Mouse (Mus musculus) kidney, embryonic 15.5 days (tissue): ENCODE measurements around the gene Exoc7. TPM values are rescaled to one million over a fixed set of nuclear protein-coding genes. Genes with fewer than 3 reads are reported as not detected.

Source experiments
- ATAC-seq: fragments of 200-750 bp; cut with Nextera tagmentation; replicated peaks from 2 replicates; pipeline ENCODE4 v1.8.0; 2017; ENCODE audit warnings: moderate TSS enrichment; ENCODE audit not compliant: low FRiP score
- H3K27ac ChIP-seq: fragments of 300-500 bp; sonication (generic); 2 replicates; pipeline ENCODE4 v1.5.1; 2015; ENCODE audit warnings: mild to moderate bottlenecking, inconsistent platforms
- H3K27me3 ChIP-seq: fragments of 300-500 bp; sonication (generic); 2 replicates; pipeline ENCODE4 v1.6.1; 2015; ENCODE audit warnings: inconsistent platforms
- H3K36me3 ChIP-seq: fragments of 300-500 bp; sonication (generic); 2 replicates; pipeline ENCODE4 v1.6.1; 2015; ENCODE audit warnings: inconsistent platforms
- H3K4me1 ChIP-seq: fragments of 300-500 bp; sonication (generic); 2 replicates; pipeline ENCODE4 v1.6.1; 2015; ENCODE audit warnings: inconsistent platforms
- H3K4me2 ChIP-seq: fragments of 300-500 bp; sonication (generic); 2 replicates; pipeline ENCODE4 v1.6.1; 2015; ENCODE audit warnings: moderate library complexity, mild to moderate bottlenecking, inconsistent platforms
- H3K4me3 ChIP-seq: fragments of 300-500 bp; sonication (generic); replicated peaks from 2 replicates; pipeline ENCODE4 v1.5.1; 2015; ENCODE audit warnings: mild to moderate bottlenecking, inconsistent platforms
- H3K9ac ChIP-seq: fragments of 300-500 bp; sonication (generic); 2 replicates; pipeline ENCODE4 v1.6.1; 2015; ENCODE audit warnings: mild to moderate bottlenecking, inconsistent platforms
- H3K9me3 ChIP-seq: fragments of 300-500 bp; sonication (generic); replicated peaks from 2 replicates; pipeline ENCODE4 v1.6.1; 2016; ENCODE audit warnings: inconsistent platforms
- WGBS: fragments of 180-500 bp; shearing (Covaris S2); methylation state at CpG from one replicate; pipeline ENCODE4 v1.1.7; 2015; ENCODE audit warnings: mixed read lengths; 5-methylcytosine and 5-hydroxymethylcytosine counted together
- polyA plus RNA-seq: library from polyadenylated mRNA; unstranded; fragments of >200 nt; fragmentation: Nextera tagmentation; extraction: Ambion mirVana; gene quantifications from 2 replicates; pipeline ENCODE4 v1.2.1, GENCODE M21; 2015

Exoc7 gene
- polyA plus RNA-seq, 1 experiment from 2014 or later = 61.8 TPM

DNA sequence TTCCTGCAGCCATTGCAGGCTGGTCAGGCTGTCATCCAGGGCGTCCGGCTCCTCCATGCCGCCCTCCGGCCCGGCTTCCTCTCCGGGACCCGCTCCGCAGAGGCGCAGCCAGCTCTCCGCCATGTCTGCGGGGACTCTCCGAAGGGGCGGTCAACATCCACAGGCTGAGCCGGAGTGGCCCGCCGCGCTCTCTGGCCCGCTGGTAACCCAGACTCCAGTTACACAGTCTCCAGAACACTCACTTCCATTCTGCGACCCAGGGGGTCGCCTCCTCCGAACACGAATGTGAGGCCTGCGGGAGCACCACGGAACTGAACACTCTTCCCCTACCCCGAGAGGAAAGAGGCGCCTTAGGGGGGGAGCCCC, 27.4 kb upstream of the Exoc7 start:
- H3K4me3 ChIP-seq = peak overlapping the region; percentile 57
- H3K36me3 ChIP-seq = no peaks in the 10 kb centered on the region
- peak overlapping the region; percentile 27 for H3K9ac ChIP-seq
- WGBS = 6% methylated on average over 26 of the region's 26 CpGs
- no peaks in the 10 kb centered on the region for H3K9me3 ChIP-seq
- peaks cover 93% of the 10 kb centered on the region for H3K4me1 ChIP-seq
- ATAC-seq = no peak
- peaks cover 31% of the 10 kb centered on the region for H3K27me3 ChIP-seq
- peak overlapping the region; percentile 87; the same call in 1 of the 2 replicates for H3K27ac ChIP-seq
- peak overlapping the region; percentile 98 for H3K4me2 ChIP-seq

GRCm38 (mm10) chr11:116333526-116334416, 26.7 kb upstream of the Exoc7 start:
- Histone ChIP-seq H3K9me3 (no peaks in the 10 kb centered on the region), H3K27ac (peak overlapping the region; percentile 87), H3K4me2 (peak overlapping the region; percentile 98), H3K4me1 (peaks cover 96% of the 10 kb centered on the region), H3K9ac (peak overlapping the region; percentile 27), H3K4me3 (peak overlapping the region; percentile 57), H3K36me3 (no peaks in the 10 kb centered on the region), H3K27me3 (peaks cover 31% of the 10 kb centered on the region)
- 20% methylated on average over 31 of the region's 31 CpGs for WGBS
- no peak for ATAC-seq

DNA sequence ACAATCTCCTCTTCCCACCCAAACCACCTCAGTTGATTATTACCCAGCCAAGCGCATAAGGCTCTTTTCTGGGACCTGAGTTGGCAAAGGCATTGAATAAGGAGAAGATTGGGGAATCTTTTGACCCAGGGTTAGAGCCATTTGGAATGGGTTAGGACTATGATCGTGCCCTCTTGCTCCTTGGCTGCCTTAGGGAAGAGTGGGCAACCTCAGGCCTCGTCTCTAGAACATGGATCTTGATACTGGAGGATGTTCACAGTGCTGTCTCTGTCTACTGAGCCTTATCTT, 25.9 kb upstream of the Exoc7 start:
- Histone ChIP-seq H3K27ac (peak overlapping the region; percentile 87), H3K9ac (no peak overlapping the region), H3K4me1 (peaks cover 89% of the 10 kb centered on the region)

DNA sequence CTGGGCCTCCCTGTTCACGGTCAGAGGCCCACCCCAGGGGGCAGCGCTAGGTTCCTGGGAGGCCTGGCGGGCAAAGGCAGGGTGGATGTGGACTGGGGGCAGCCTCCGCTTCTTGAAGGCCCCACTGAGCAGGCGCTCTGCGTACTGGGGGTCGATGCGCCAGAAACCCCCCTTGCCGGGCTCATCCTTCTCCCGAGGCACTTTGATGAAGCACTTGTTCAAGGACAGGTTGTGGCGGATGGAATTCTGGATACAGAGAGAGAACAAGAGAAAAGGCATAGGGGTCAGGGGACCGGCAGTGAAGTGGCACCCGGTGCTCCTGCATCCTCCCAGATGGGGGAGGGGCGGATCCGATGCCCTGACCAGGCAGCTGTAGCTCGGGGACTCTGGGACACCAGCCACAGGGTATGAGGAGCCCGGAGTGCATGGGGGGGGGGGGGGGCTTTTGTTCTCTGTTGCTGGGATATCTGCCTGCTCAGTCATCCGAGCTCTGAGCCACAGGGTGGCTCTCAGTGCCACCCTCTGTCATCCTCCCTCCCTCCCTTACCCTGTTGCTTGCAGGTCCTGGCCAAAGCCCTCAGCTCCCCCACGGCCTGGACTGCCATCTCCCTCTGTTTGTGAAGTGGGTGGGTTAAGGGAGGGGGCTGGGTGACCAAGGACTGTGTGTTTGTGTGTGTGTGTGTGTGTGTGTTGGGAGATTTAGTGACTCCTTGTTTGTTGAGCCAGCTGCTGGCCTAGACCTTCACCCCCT, 25.4 kb upstream of the Exoc7 start:
- 29% methylated on average over 19 of the region's 19 CpGs for WGBS
- Histone ChIP-seq H3K9me3 (no peaks in the 10 kb centered on the region), H3K27me3 (peaks cover 31% of the 10 kb centered on the region), H3K4me2 (peak overlapping the region; percentile 98), H3K27ac (peak overlapping the region; percentile 87), H3K9ac (no peak overlapping the region), H3K36me3 (no peaks in the 10 kb centered on the region), H3K4me1 (peaks cover 83% of the 10 kb centered on the region), H3K4me3 (no peak overlapping the region)
- peak; percentile 19 for ATAC-seq

More for the DNA sequence above, 25.9 kb upstream of the Exoc7 start:
- Histone ChIP-seq H3K4me3 (no peak overlapping the region), H3K36me3 (no peaks in the 10 kb centered on the region), H3K27me3 (peaks cover 31% of the 10 kb centered on the region), H3K9me3 (no peaks in the 10 kb centered on the region), H3K4me2 (peak overlapping the region; percentile 98)
- 73% methylated on average over 3 of the region's 3 CpGs for WGBS
- no peak for ATAC-seq

DNA sequence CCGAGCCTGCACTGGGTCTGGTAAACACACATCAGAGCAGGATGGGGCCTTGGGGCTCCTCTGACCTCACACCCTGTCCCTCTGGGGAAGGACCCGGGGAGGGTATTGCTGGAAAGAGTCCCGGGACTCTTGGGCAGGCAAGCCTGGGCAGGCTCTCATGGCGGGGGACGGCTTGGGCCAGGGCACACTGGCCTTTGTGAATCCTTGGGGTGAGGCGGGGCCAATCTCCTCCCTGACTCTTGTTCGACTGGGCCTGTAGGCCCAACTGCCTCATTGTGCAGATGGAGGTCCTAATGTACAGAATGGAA, 23.1 kb upstream of the Exoc7 start:
- Histone ChIP-seq H3K4me1 (peaks cover 75% of the 10 kb centered on the region), H3K9ac (no peak overlapping the region), H3K36me3 (no peaks in the 10 kb centered on the region), H3K4me2 (no peak overlapping the region), H3K9me3 (no peaks in the 10 kb centered on the region), H3K27me3 (peaks cover 23% of the 10 kb centered on the region), H3K4me3 (no peak overlapping the region), H3K27ac (peak overlapping the region; percentile 64)
- 74% methylated on average over 7 of the region's 7 CpGs for WGBS
- no peak for ATAC-seq

- no peak for ATAC-seq
- Histone ChIP-seq H3K4me1 (peaks cover 69% of the 10 kb centered on the region), H3K4me3 (no peak overlapping the region), H3K9me3 (no peaks in the 10 kb centered on the region), H3K36me3 (no peaks in the 10 kb centered on the region), H3K9ac (no peak overlapping the region), H3K27ac (peak overlapping the region; percentile 64), H3K4me2 (no peak overlapping the region), H3K27me3 (peaks cover 17% of the 10 kb centered on the region)
- WGBS = 50% methylated on average over 18 of the region's 18 CpGs
These were observed 22.5 kb upstream of the Exoc7 start for GRCm38 (mm10) chr11:116329314-116330210.

GRCm38 (mm10) chr11:116326963-116327603, 20.1 kb upstream of the Exoc7 start:
- Histone ChIP-seq H3K36me3 (no peaks in the 10 kb centered on the region), H3K9ac (no peak overlapping the region), H3K27me3 (no peaks in the 10 kb centered on the region), H3K4me1 (peaks cover 44% of the 10 kb centered on the region), H3K4me3 (no peak overlapping the region), H3K9me3 (no peaks in the 10 kb centered on the region), H3K4me2 (no peak overlapping the region), H3K27ac (no peak overlapping the region)
- 75% methylated on average over 7 of the region's 7 CpGs for WGBS
- ATAC-seq = no peak

DNA sequence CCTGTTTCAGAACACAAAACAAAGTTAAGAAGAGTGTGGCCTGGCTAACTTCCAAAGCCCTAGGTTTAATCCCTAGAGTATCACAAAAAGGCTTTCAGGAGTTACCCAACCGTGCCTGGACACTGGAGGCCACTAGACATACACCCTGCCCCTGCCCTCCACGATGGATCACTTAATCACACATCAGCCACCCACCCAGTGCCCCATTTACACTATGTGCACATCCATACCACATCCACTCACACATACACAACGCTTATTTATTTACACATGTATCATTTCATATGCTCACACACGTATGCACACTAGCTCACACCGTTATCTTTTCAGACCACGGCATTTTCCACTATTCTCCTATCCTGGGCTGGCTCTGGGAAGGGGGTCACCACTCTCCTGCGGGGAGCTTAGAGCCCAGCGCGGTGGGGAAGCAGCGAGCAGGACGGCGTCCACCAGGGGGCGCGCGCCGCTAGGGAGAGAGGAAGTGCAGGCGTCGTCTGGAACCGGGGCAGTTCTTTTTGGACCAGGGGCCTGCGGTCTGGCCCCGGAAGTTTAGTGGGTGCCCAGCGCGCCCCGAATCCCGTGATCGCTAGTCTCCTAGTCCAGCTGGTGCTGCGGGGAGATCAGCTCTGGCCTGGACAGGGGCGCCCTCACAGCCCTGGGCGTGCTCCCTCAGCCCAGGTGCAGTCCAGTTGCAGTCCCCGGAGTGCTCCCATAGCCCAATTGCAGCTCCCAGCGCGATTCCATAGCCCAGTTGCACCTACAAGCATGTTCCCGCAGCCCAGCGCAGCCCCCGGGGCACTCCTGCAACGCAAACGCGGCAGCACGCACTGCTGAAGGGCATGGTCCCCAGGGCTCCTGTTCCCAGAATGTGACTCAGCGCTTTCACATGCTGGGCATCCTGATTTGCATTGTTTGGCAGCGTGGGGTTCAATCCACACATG, 12.0 kb upstream of the Exoc7 start:
- Histone ChIP-seq H3K4me3 (peak overlapping the region; percentile 50), H3K36me3 (no peaks in the 10 kb centered on the region), H3K27ac (no peak overlapping the region), H3K9me3 (no peaks in the 10 kb centered on the region), H3K4me2 (peak overlapping the region; percentile 98), H3K9ac (peak overlapping the region; percentile 68), H3K27me3 (peaks cover 10% of the 10 kb centered on the region; the same call in 1 of the 2 replicates), H3K4me1 (peaks cover 6% of the 10 kb centered on the region)
- 3% methylated on average over 41 of the region's 41 CpGs for whole genome bisulfite sequencing
- peak; percentile 81 for ATAC-seq

DNA sequence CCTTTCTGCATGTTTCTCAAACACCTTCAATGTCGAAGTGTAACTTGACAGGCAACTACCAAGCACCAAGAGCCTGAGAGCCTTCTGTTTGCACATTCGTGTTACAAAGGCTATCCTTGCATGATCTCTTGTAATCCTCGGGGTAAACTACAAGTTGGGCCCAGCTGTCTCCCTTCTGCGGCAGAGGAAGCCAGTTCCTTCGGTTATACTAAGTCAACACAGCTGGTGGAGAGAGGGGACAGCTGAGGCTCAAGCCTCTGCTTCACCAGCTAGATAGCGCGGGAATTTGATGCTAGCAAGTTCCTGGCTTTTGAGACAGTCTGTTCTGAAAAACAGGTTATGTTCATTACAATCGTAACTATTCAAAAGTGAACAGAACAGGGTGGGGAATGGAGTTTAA, 5.3 kb upstream of the Exoc7 start:
- H3K27me3 ChIP-seq = no peaks in the 10 kb centered on the region; the same call in 1 of the 2 replicates
- WGBS = 43% methylated on average over 8 of the region's 8 CpGs
- no peak overlapping the region for H3K4me3 ChIP-seq
- ATAC-seq = 0 out of 2 replicates have a peak, but pooled peaks have one; percentile 52
- H3K4me2 ChIP-seq = no peak overlapping the region
- H3K4me1 ChIP-seq = peaks cover 5% of the 10 kb centered on the region; the same call in 1 of the 2 replicates
- no peaks in the 10 kb centered on the region for H3K9me3 ChIP-seq
- no peaks in the 10 kb centered on the region for H3K36me3 ChIP-seq
- H3K27ac ChIP-seq = no peak overlapping the region
- H3K9ac ChIP-seq = no peak overlapping the region

GRCm38 (mm10) chr11:116311169-116311568, 4.1 kb upstream of the Exoc7 start:
- no peak overlapping the region for H3K9ac ChIP-seq
- ATAC-seq = no peak
- H3K36me3 ChIP-seq = no peaks in the 10 kb centered on the region
- no peak overlapping the region for H3K4me2 ChIP-seq
- no peaks in the 10 kb centered on the region for H3K9me3 ChIP-seq
- H3K27ac ChIP-seq = no peak overlapping the region
- H3K4me1 ChIP-seq = peaks cover 11% of the 10 kb centered on the region
- no peaks in the 10 kb centered on the region; the same call in 1 of the 2 replicates for H3K27me3 ChIP-seq
- no peak overlapping the region for H3K4me3 ChIP-seq
- WGBS = 52% methylated on average over 8 of the region's 8 CpGs
